Mouse (Mus musculus): ENCODE measurements around the gene Nrarp. TPM values are rescaled to one million over a fixed set of nuclear protein-coding genes. Genes with fewer than 3 reads are reported as not detected.
A peak's percentile ranks its signal among the peaks of the same experiment; 100 is the strongest.

Gene Nrarp
- polyA plus RNA-seq, 1 experiment from 2014 or later, result 76.8 TPM

GRCm38 (mm10) chr2:25186575-25186930, 6.0 kb downstream of the Nrarp start:
- H3K4me2 ChIP-seq, result peak overlapping the region; percentile 80
- H3K4me3 ChIP-seq (replicated peaks), result peak overlapping the region; percentile 47
- peaks cover 45% of the 10 kb centered on the region for H3K4me1 ChIP-seq

GRCm38 (mm10) chr2:25187841-25188240, 7.3 kb downstream of the Nrarp start:
- Histone ChIP-seq H3K27me3 (no peaks in the 10 kb centered on the region), H3K4me1 (peaks cover 41% of the 10 kb centered on the region), H3K9me3 (no peaks in the 10 kb centered on the region), H3K9ac (no peak overlapping the region), H3K36me3 (replicated peaks) (peaks cover 16% of the 10 kb centered on the region), H3K27ac (no peak overlapping the region), H3K4me3 (replicated peaks) (no peak overlapping the region), H3K4me2 (no peak overlapping the region)
- ATAC-seq (ENCODE audit: low FRiP score), result no peak
- 85% methylated on average over 6 of the region's 6 CpGs for WGBS

More at GRCm38 (mm10) chr2:25186575-25186930, 6.0 kb downstream of the Nrarp start:
- ATAC-seq (ENCODE audit: low FRiP score), result no peak
- no peaks in the 10 kb centered on the region for H3K9me3 ChIP-seq
- no peaks in the 10 kb centered on the region for H3K27me3 ChIP-seq
- WGBS, result 31% methylated on average over 5 of the region's 5 CpGs
- H3K36me3 ChIP-seq (replicated peaks), result peaks cover 16% of the 10 kb centered on the region
- H3K27ac ChIP-seq, result peak overlapping the region; percentile 98
- H3K9ac ChIP-seq, result no peak overlapping the region; the same call in 1 of the 2 replicates

DNA sequence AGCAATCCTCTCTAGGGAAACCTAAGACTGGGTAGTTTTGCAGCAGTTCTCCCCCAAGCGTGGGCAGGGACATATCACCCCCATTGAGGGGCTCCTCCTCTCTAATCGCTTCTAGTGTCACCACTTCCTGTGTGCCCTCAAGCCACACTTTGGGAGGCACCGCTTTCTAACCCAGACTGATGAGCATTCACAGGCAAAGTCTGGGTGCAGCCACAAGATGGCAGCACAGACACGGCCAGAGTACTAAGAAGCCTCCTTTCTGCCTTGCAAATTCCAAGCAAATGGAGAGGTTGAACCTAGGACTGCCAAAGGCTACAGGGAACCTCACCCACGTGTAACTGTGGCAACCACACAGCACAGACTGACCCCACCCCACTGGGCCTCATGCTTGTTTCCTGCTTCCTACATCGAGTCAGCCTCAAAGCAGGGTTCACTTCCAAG, 12.8 kb downstream of the Nrarp start:
- Histone ChIP-seq H3K4me1 (peaks cover 10% of the 10 kb centered on the region), H3K36me3 (replicated peaks) (peaks cover 5% of the 10 kb centered on the region; the same call in 1 of the 2 replicates), H3K4me2 (no peak overlapping the region), H3K9ac (peak overlapping the region; percentile 12; the same call in 1 of the 2 replicates), H3K27ac (no peak overlapping the region), H3K4me3 (replicated peaks) (no peak overlapping the region), H3K9me3 (no peaks in the 10 kb centered on the region), H3K27me3 (peaks cover 38% of the 10 kb centered on the region)
- 7% methylated on average over 6 of the region's 6 CpGs for WGBS
- peak; percentile 78 for ATAC-seq (ENCODE audit: low FRiP score)

- no peak for ATAC-seq (ENCODE audit: low FRiP score)
- H3K9me3 ChIP-seq, result no peaks in the 10 kb centered on the region
- 82% methylated on average over 5 of the region's 5 CpGs for WGBS
Measured at GRCm38 (mm10) chr2:25194006-25194405, 13.4 kb downstream of the Nrarp start.

GRCm38 (mm10) chr2:25194486-25195171, 14.1 kb downstream of the Nrarp start:
- no peak for ATAC-seq (ENCODE audit: low FRiP score)
- Histone ChIP-seq H3K9me3 (no peaks in the 10 kb centered on the region), H3K4me1 (peaks cover 10% of the 10 kb centered on the region), H3K9ac (no peak overlapping the region), H3K27me3 (peaks cover 38% of the 10 kb centered on the region), H3K4me2 (no peak overlapping the region), H3K36me3 (replicated peaks) (peaks cover 17% of the 10 kb centered on the region), H3K27ac (no peak overlapping the region), H3K4me3 (replicated peaks) (no peak overlapping the region)
- WGBS, result 89% methylated on average over 17 of the region's 17 CpGs

More at GRCm38 (mm10) chr2:25194006-25194405, 13.4 kb downstream of the Nrarp start:
- Histone ChIP-seq H3K4me2 (no peak overlapping the region), H3K36me3 (replicated peaks) (peaks cover 11% of the 10 kb centered on the region), H3K27ac (no peak overlapping the region), H3K27me3 (peaks cover 38% of the 10 kb centered on the region), H3K4me1 (peaks cover 10% of the 10 kb centered on the region), H3K9ac (no peak overlapping the region), H3K4me3 (replicated peaks) (no peak overlapping the region)

DNA sequence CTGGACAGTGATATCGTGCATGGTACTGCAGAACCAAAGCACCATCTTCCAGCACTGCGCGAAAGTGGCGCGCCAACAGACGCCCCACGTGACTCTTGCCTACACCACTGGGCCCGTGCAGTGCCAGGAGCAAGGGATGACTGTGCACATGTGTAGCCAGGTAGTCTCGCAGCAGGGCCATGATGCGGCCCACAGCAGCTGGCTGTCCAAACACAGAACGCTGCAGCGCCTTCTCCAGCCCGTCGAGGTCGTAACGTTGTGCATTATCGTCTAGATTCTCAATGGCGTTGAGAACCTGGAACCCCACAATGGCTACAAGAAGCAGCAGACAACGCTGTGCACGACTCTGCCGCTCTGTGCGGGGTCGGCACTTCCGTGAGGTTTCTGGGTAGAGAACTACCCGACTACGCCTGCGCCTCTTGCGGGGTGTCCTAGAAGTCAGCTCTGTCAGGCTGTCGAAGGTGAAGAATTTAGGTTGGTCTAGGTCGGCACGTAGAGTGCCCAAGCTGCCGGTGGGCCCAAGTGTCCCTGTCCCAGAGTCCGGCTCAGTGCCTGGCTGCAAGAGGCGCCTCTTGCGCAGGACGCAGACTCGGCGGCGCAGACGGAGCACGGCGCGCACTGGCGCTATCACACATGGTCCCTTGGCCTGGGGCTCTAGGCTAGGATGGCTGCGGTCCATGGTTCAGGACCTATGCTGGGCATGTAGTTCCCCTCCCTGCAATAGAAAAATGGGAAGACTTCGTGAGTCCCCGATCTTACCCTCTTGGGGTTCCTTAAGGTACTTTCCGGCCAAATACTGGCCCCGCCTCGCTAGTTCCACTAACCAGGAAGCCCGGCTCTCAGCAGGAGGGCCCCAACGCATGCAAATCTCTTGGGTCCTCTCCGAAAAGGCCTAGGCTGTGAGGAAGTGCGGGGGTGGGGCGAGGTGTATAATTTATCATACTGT, 14.9 kb downstream of the Nrarp start:
- peaks cover 38% of the 10 kb centered on the region for H3K27me3 ChIP-seq
- no peak overlapping the region for H3K27ac ChIP-seq
- H3K4me1 ChIP-seq, result peaks cover 10% of the 10 kb centered on the region
- no peaks in the 10 kb centered on the region for H3K9me3 ChIP-seq
- no peak for ATAC-seq (ENCODE audit: low FRiP score)
- peaks cover 25% of the 10 kb centered on the region for H3K36me3 ChIP-seq (replicated peaks)
- 22% methylated on average over 55 of the region's 55 CpGs for WGBS
- H3K4me2 ChIP-seq, result peak overlapping the region; percentile 25
- H3K9ac ChIP-seq, result no peak overlapping the region
- H3K4me3 ChIP-seq (replicated peaks), result no peak overlapping the region

GRCm38 (mm10) chr2:25196172-25196954, 15.8 kb downstream of the Nrarp start, which contains the start of gene Tor4a:
Gene Tor4a, minus strand, starts transcription at chr2:25196886.
- Histone ChIP-seq H3K9me3 (no peaks in the 10 kb centered on the region), H3K4me1 (peaks cover 10% of the 10 kb centered on the region), H3K9ac (no peak within 1 kb of the TSS), H3K27ac (no peak within 1 kb of the TSS), H3K4me2 (peak within 1 kb of the TSS; percentile 25), H3K36me3 (replicated peaks) (peaks cover 34% of the 10 kb centered on the region), H3K4me3 (replicated peaks) (no peak within 1 kb of the TSS; the same call in 1 of the 2 replicates), H3K27me3 (peaks cover 38% of the 10 kb centered on the region)
- 11% methylated on average over 8 of the region's 8 CpGs for WGBS
- no peak for ATAC-seq (ENCODE audit: low FRiP score)

DNA sequence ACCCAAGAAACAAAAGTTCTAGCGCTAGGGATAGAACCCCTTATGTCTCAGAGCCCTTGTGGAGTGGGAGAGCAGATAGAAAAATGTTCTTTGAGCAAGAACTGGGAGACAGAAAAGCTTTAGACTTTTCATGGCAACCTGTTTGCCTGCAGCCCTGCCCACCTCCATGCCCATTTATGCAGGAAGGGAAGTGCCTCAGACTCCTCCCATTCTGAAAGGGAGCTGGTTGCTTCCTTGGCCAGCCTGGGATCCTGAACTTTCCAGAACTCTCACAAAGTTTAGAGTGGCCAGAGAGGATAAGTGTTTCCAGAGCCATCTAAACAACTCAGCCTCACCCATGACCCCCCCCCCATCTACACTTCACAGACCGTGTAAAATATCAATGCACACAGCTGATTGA, 16.6 kb downstream of the Nrarp start:
- ATAC-seq (ENCODE audit: low FRiP score), result no peak
- Histone ChIP-seq H3K9me3 (no peaks in the 10 kb centered on the region), H3K36me3 (replicated peaks) (peaks cover 42% of the 10 kb centered on the region), H3K9ac (no peak overlapping the region), H3K4me2 (no peak overlapping the region), H3K27me3 (peaks cover 38% of the 10 kb centered on the region), H3K27ac (no peak overlapping the region), H3K4me1 (peaks cover 10% of the 10 kb centered on the region), H3K4me3 (replicated peaks) (no peak overlapping the region)
- 29% methylated on average over 2 of the region's 2 CpGs for WGBS

DNA sequence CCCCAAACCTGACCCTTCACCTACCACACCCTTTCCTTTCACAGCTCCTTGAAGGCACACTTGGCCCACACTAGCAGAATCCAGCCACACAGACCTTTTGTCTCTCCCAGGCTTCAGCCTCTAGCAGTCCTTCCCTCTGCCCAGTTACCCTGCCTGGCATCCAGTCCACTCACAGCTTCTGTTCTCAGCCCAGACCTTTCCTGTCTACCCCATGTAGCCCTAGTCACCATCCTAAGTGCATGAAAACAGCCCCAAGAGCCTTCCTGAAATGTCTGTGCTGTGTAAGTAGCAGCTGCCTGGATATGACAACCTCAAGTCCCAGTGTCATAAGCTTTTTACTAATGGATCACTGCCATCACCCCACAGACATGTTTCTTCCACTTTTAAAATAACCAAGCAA, 17.4 kb downstream of the Nrarp start:
- peaks cover 38% of the 10 kb centered on the region for H3K27me3 ChIP-seq
- H3K4me2 ChIP-seq, result no peak overlapping the region
- H3K36me3 ChIP-seq (replicated peaks), result peaks cover 50% of the 10 kb centered on the region

DNA sequence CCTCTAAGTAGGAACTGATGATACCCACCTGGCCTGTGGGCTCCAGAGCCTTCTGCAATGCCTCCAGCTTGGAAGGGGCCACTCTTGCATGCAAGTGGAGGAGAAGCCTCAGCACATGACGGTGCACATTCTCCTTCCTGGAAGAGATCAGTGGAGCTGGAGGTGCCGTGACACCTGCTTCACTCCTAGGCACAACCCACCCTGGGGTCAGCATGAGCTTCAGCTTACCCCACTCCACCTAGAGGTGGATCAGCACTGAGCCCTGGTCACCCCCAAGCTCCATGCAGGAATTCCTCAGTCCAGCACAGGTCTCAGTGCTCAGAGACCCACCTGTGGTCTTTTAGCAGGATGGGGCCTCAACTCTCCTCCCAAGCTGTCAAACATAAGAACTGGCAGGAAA, 20.1 kb downstream of the Nrarp start:
- Histone ChIP-seq H3K36me3 (replicated peaks) (peaks cover 75% of the 10 kb centered on the region), H3K9ac (no peak overlapping the region), H3K4me1 (peaks cover 1% of the 10 kb centered on the region; the same call in 1 of the 2 replicates), H3K4me2 (no peak overlapping the region), H3K4me3 (replicated peaks) (no peak overlapping the region), H3K27ac (no peak overlapping the region), H3K9me3 (no peaks in the 10 kb centered on the region), H3K27me3 (peaks cover 19% of the 10 kb centered on the region)
- 93% methylated on average over 2 of the region's 2 CpGs for WGBS
- no peak for ATAC-seq (ENCODE audit: low FRiP score)

More for the DNA sequence above, 17.4 kb downstream of the Nrarp start:
- Histone ChIP-seq H3K4me1 (peaks cover 10% of the 10 kb centered on the region), H3K9me3 (no peaks in the 10 kb centered on the region), H3K4me3 (replicated peaks) (no peak overlapping the region), H3K27ac (no peak overlapping the region), H3K9ac (no peak overlapping the region)
- no peak for ATAC-seq (ENCODE audit: low FRiP score)

DNA sequence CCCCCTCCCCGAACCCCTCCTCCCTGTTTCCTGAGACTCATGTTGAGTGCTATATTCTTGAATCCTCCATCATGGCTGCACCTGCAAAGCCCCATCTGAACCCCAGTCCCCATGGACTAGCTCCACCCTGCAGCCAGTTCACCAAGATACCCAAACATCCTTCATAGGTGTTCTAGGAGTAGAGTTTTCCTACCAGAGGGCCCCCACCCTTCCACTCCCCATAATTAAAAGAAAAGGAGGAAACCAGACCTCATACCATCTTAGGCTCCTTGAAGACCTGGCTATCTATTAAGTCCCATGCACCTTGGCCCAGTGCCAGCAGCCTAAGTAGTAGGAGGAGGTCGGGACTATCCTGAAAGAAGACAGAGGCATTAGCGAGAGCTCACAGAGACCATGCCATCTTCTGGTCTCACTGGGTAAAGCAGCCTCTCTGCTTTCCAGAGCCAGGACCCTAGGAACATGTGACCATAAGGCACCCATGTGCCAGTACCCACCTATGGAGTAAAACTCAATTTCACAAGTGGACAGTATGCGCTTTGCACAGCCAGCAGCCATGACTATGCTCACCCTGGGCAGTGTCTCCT, 23.2 kb downstream of the Nrarp start:
- Histone ChIP-seq H3K4me1 (peaks cover 3% of the 10 kb centered on the region), H3K9ac (no peak overlapping the region), H3K4me3 (replicated peaks) (no peak overlapping the region), H3K27me3 (no peaks in the 10 kb centered on the region), H3K27ac (no peak overlapping the region), H3K36me3 (replicated peaks) (peaks cover 95% of the 10 kb centered on the region), H3K9me3 (no peaks in the 10 kb centered on the region), H3K4me2 (no peak overlapping the region)
- ATAC-seq (ENCODE audit: low FRiP score), result no peak
- 69% methylated on average over 4 of the region's 4 CpGs for WGBS
